Comparison of ENCODE assay signal across 27 mouse cellular contexts in genomic region chr7:64519521-64519920, GRCm38 (mm10). TPM values are rescaled to one million over a fixed set of nuclear protein-coding genes. Genes with fewer than 3 reads are reported as not detected.
DNase-seq lines count a peak whose midpoint lies in the region; ATAC-seq and TF ChIP-seq lines count a peak whose summit lies in the region.
"Had no signal": no experiment of that assay in that cellular context is flagged by ENCODE, and none has a peak within 500 bp of the region (broad histone marks: within the 10 kb centered on the region; RNA-seq: fewer than 3 reads in every experiment).

No protein-coding gene starts in this region.

- TF ChIP-seq CTCF in left cerebral cortex, adult 2 months (IDR thresholded peaks at IDR 0.05) = peak; percentile 15

- no peak for ATAC-seq in hindbrain, embryonic 12.5 days (ENCODE audit: low FRiP score)
- no peak for ATAC-seq in neural tube, embryonic 11.5 days (ENCODE audit: insufficient read depth, low FRiP score, low TSS enrichment)
- ATAC-seq: activated CD4-positive, CD25-positive, alpha-beta regulatory T cell, adult 4 months; forebrain, embryonic 14.5 days had no signal

- H3K4me3 ChIP-seq in hindbrain, embryonic 10.5 days = no peak overlapping the region
- H3K4me3 ChIP-seq in hindbrain, embryonic 12.5 days = no peak overlapping the region
- H3K4me3 ChIP-seq in left cerebral cortex, adult 2 months = no peak overlapping the region
- no peak overlapping the region for H3K4me3 ChIP-seq in neural tube, embryonic 11.5 days (ENCODE audit: low read depth, low read length)
- H3K4me3 ChIP-seq: embryonic facial prominence, embryonic 12.5 days; limb, embryonic 10.5 days; limb, embryonic 15.5 days; liver, embryonic 15.5 days; neural tube, embryonic 12.5 days had no signal

- DNase-seq in hindbrain, embryonic 10.5 days (ENCODE audit: low spot score) = no peak
- no peak for DNase-seq in left cerebral cortex, adult 2 months (ENCODE audit: extremely low spot score in 1 of 2, low spot score in 2 of 2)
- no peak for DNase-seq in left cerebral cortex, adult 8-10 months (ENCODE audit: low spot score in 2 of 2)
- DNase-seq in neural tube, embryonic 11.5 days (ENCODE audit: low spot score) = no peak
- DNase-seq in neural tube, embryonic 10.5 days (ENCODE audit: extremely low spot score, low spot score) = no peak
- no peak for DNase-seq in kidney, postnatal 10 days
- DNase-seq: adrenal gland, adult 2 months; adrenal gland, postnatal 36 days; gastrocnemius, postnatal 14 days; heart, postnatal 36 days; kidney, adult 11 months; kidney, postnatal 25 days; lung, embryonic 14.5 days; lung, postnatal 14 days; right cerebral cortex, adult 18-20 months; spleen, adult 18-20 months; thymus, postnatal 25 days had no signal

- H3K36me3 ChIP-seq in hindbrain, embryonic 10.5 days = peaks cover 9% of the 10 kb centered on the region
- no peaks in the 10 kb centered on the region for H3K36me3 ChIP-seq in hindbrain, embryonic 12.5 days
- H3K36me3 ChIP-seq in neural tube, embryonic 11.5 days (ENCODE audit: control insufficient read depth, insufficient read depth, low read length) = no peaks in the 10 kb centered on the region
- H3K36me3 ChIP-seq: embryonic facial prominence, embryonic 12.5 days; limb, embryonic 10.5 days; limb, embryonic 15.5 days; liver, embryonic 15.5 days had no signal

- peaks cover 27% of the 10 kb centered on the region for H3K4me1 ChIP-seq in hindbrain, embryonic 10.5 days (replicated peaks)
- H3K4me1 ChIP-seq in hindbrain, embryonic 12.5 days = peaks cover 18% of the 10 kb centered on the region
- H3K4me1 ChIP-seq in neural tube, embryonic 11.5 days (ENCODE audit: control insufficient read depth, insufficient read depth, low read length) = peaks cover 15% of the 10 kb centered on the region
- H3K4me1 ChIP-seq: embryonic facial prominence, embryonic 12.5 days; limb, embryonic 10.5 days; limb, embryonic 15.5 days; liver, embryonic 15.5 days had no signal

- H3K27me3 ChIP-seq in hindbrain, embryonic 10.5 days (ENCODE audit: insufficient read depth, poor library complexity, severe bottlenecking) = no peaks in the 10 kb centered on the region
- H3K27me3 ChIP-seq in hindbrain, embryonic 12.5 days = no peaks in the 10 kb centered on the region
- H3K27me3 ChIP-seq in neural tube, embryonic 11.5 days (ENCODE audit: control insufficient read depth, insufficient read depth, low read length) = no peaks in the 10 kb centered on the region
- H3K27me3 ChIP-seq: embryonic facial prominence, embryonic 12.5 days; limb, embryonic 15.5 days; liver, embryonic 15.5 days; neural tube, embryonic 12.5 days had no signal

- no peak overlapping the region for H3K9ac ChIP-seq in hindbrain, embryonic 12.5 days
- no peak overlapping the region for H3K9ac ChIP-seq in neural tube, embryonic 11.5 days (ENCODE audit: low read length)
- H3K9ac ChIP-seq: embryonic facial prominence, embryonic 12.5 days; limb, embryonic 15.5 days; liver, embryonic 15.5 days; lung, embryonic 14.5 days; neural tube, embryonic 12.5 days had no signal

- peak overlapping the region; percentile 70 for H3K27ac ChIP-seq in hindbrain, embryonic 10.5 days
- H3K27ac ChIP-seq in hindbrain, embryonic 12.5 days = no peak overlapping the region
- H3K27ac ChIP-seq in left cerebral cortex, adult 2 months = no peak overlapping the region; the same call in 1 of the 2 replicates
- peak overlapping the region; percentile 41; the same call in 1 of the 2 replicates for H3K27ac ChIP-seq in neural tube, embryonic 11.5 days (ENCODE audit: low read depth, low read length)
- H3K27ac ChIP-seq: embryonic facial prominence, embryonic 12.5 days; limb, embryonic 10.5 days; limb, embryonic 15.5 days; liver, embryonic 15.5 days; neural tube, embryonic 12.5 days had no signal

- H3K4me2 ChIP-seq in hindbrain, embryonic 12.5 days (replicated peaks) = no peak overlapping the region
- no peak overlapping the region for H3K4me2 ChIP-seq in neural tube, embryonic 11.5 days (ENCODE audit: low read depth)
- H3K4me2 ChIP-seq: embryonic facial prominence, embryonic 12.5 days; heart, embryonic 11.5 days; limb, embryonic 15.5 days; liver, embryonic 15.5 days; lung, embryonic 14.5 days; neural tube, embryonic 12.5 days had no signal

- H3K9me3 ChIP-seq in hindbrain, embryonic 10.5 days = no peaks in the 10 kb centered on the region
- H3K9me3 ChIP-seq in hindbrain, embryonic 12.5 days (replicated peaks) = no peaks in the 10 kb centered on the region
- no peaks in the 10 kb centered on the region for H3K9me3 ChIP-seq in neural tube, embryonic 11.5 days (ENCODE audit: control insufficient read depth, low read length)
- H3K9me3 ChIP-seq: embryonic facial prominence, embryonic 12.5 days; limb, embryonic 10.5 days; limb, embryonic 15.5 days; liver, embryonic 15.5 days; neural tube, embryonic 12.5 days had no signal

- WGBS in hindbrain, embryonic 10.5 days = 61% methylated on average over 5 of the region's 5 CpGs
- WGBS in hindbrain, embryonic 12.5 days = 66% methylated on average over 5 of the region's 5 CpGs
- 63% methylated on average over 5 of the region's 5 CpGs for WGBS in neural tube, embryonic 11.5 days

- intact Hi-C loops in left cerebral cortex, adult 2 months (cut with DNase I) = no loop called here

RNA-seq across cellular contexts. Expression of gene Apba2, which starts 18.0 kb away (rescaled TPM):
- polyA plus RNA-seq in hindbrain, embryonic 10.5 days (2016; fragmentation: Nextera tagmentation; extraction: Ambion mirVana) = 59.1 and 88.9 TPM in 2 replicates
- polyA plus RNA-seq in hindbrain, embryonic 12.5 days (2016; fragmentation: Nextera tagmentation; extraction: Ambion mirVana) = 112 and 119 TPM in 2 replicates
- 100 to 1,000 TPM; 261 to 283 TPM for total RNA-seq in left cerebral cortex, adult 2 months (2021)
- 100 to 1,000 TPM; 215 to 224 (median 220) TPM for total RNA-seq in left cerebral cortex, adult 8-10 months (2022)
- 97.6 and 123 TPM in 2 replicates for polyA plus RNA-seq in neural tube, embryonic 11.5 days (2014; fragmentation: Nextera tagmentation; extraction: Ambion mirVana)
- total RNA-seq: granulocyte monocyte progenitor cell, adult 5-6 weeks had no signal
- polyA plus RNA-seq: activated CD4-positive, CD25-positive, alpha-beta regulatory T cell, adult 4 months had no signal

Comparison
In these comparisons a context has a peak if more than half of its experiments do, and no peak if none do; other contexts are left out.
1. H3K27ac ChIP-seq: peak in hindbrain, embryonic 10.5 days (single experiment) and neural tube, embryonic 11.5 days (single experiment); none in hindbrain, embryonic 12.5 days (single experiment) and left cerebral cortex, adult 2 months (single experiment).